Mouse (Mus musculus) adrenal gland, postnatal 14 days (tissue): ENCODE measurements around the gene Pdik1l. TPM values are rescaled to one million over a fixed set of nuclear protein-coding genes. Genes with fewer than 3 reads are reported as not detected.

Experiments used
- DNase-seq: peaks from one replicate; pipeline ENCODE4 v3.0.0; 2021; ENCODE audit warnings: mixed read lengths
- total RNA-seq: library from RNA; stranded (reverse); gene quantifications from 2 replicates; pipeline ENCODE4 v1.2.3, GENCODE M21; 2021

Pdik1l gene
- total RNA-seq, 1 experiment from 2014 or later = 20.7 TPM

GRCm38 (mm10) chr4:134237582-134238278 is 50.0 kb downstream of the Pdik1l start:
- no peak for DNase-seq

GRCm38 (mm10) chr4:134234876-134235275 is 52.8 kb downstream of the Pdik1l start:
- DNase-seq = no peak

- no peak for DNase-seq
Observed at GRCm38 (mm10) chr4:134230431-134230830, 57.3 kb downstream of the Pdik1l start.

- DNase-seq = no peak
Observed at GRCm38 (mm10) chr4:134227194-134227593, 60.5 kb downstream of the Pdik1l start, which contains the start of gene Catsper4. Gene Catsper4 (minus strand): TSS chr4:134227383.

Other genes starting within 250 kb of the Pdik1l start
- gene Zfp683, start 234.1 kb downstream of the Pdik1l start, total RNA-seq = 0.26 TPM in 1 of 2 replicates, not detected in the other
- gene Crybg2, start 227.1 kb downstream of the Pdik1l start, total RNA-seq = not detected in 2 replicates
- gene Cd52, start 192.8 kb downstream of the Pdik1l start, total RNA-seq = 9.3 and 78.8 TPM in 2 replicates
- gene Ubxn11, start 185.3 kb downstream of the Pdik1l start, total RNA-seq = 6.2 and 8.4 TPM in 2 replicates
- gene Sh3bgrl3, start 159.1 kb downstream of the Pdik1l start, total RNA-seq = 79.0 and 117 TPM in 2 replicates
- 20.6 and 24.6 TPM in 2 replicates for gene Cep85, start 100.8 kb downstream of the Pdik1l start, total RNA-seq
- not detected in 2 replicates for gene Gm7534, start 84.9 kb downstream of the Pdik1l start, total RNA-seq
- not detected in 2 replicates for gene Catsper4, start 60.5 kb downstream of the Pdik1l start, total RNA-seq
- gene Cnksr1, start 49.5 kb downstream of the Pdik1l start, total RNA-seq = 0.15 TPM in 1 of 2 replicates, not detected in the other
- gene E130218I03Rik, start 44.2 kb downstream of the Pdik1l start, total RNA-seq = not detected in 2 replicates
- gene Zfp593, start 42.3 kb downstream of the Pdik1l start, total RNA-seq = 8.4 and 9.7 TPM in 2 replicates
- gene Gm30191, start 41.0 kb downstream of the Pdik1l start, total RNA-seq = not detected in 2 replicates
- gene Grrp1, start 33.8 kb downstream of the Pdik1l start, total RNA-seq = 11.4 and 13.8 TPM in 2 replicates
- gene Trim63, start 27.2 kb upstream of the Pdik1l start, total RNA-seq = not detected in 2 replicates
- 13.4 and 18.8 TPM in 2 replicates for gene Slc30a2, start 55.3 kb upstream of the Pdik1l start, total RNA-seq
- 0.96 and 1.7 TPM in 2 replicates for gene Extl1, start 96.0 kb upstream of the Pdik1l start, total RNA-seq
- 15.9 and 21.2 TPM in 2 replicates for gene Pafah2, start 108.4 kb upstream of the Pdik1l start, total RNA-seq
- gene Stmn1, start 180.4 kb upstream of the Pdik1l start, total RNA-seq = 118 and 119 TPM in 2 replicates
- gene Paqr7, start 208.8 kb upstream of the Pdik1l start, total RNA-seq = 25.9 and 32.2 TPM in 2 replicates
- 1.8 and 3.0 TPM in 2 replicates for gene Aunip, start 223.1 kb upstream of the Pdik1l start, total RNA-seq
- 103 and 113 TPM in 2 replicates for gene Mtfr1l, start 247.5 kb upstream of the Pdik1l start, total RNA-seq